Mouse (Mus musculus): ENCODE measurements around the gene Cmtr2.

DNA sequence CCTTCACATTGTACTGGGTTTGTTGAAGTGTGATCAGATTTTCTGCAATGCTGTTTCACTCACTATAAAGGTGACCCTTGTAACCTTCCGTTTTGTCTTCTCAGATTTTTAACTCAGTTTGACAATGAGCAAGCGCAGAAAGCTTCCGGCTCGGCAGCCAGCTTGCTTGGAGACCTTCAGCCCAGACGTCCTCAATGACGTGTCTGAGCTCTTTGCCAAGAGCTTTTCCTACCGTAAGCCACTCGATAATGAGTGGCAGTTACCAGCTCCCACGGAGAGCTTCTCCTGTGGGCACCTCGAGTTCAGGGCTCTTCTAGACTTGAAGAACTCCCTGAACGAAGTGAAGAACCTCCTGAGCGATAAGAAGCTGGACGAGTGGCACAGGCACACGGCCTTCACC lies 5.5 kb downstream of the Cmtr2 start:
- no peak for TF ChIP-seq POLR2A (IDR thresholded peaks at IDR 0.05; ENCODE audit: low read depth, low read length)
- TF ChIP-seq CTCF (conservative IDR thresholded peaks at IDR 0.05; ENCODE audit: insufficient read depth, insufficient read length, low read depth, low read length): no peak

Measured in kidney, adult 2 months (tissue).